Mouse (Mus musculus) bone marrow macrophage, adult 2 months (primary cell): ENCODE results near the gene S100a3.

Experiments used
- CTCF ChIP-seq: IDR thresholded peaks from 2 replicates; pipeline ENCODE4 v1.5.1; 2012; ENCODE audit warnings: low read depth, mild to moderate bottlenecking, low read length, moderate library complexity
- POLR2A ChIP-seq: IDR thresholded peaks from 2 replicates; pipeline ENCODE4 v1.6.1; 2012; ENCODE audit warnings: mild to moderate bottlenecking, low read depth, low read length, borderline replicate concordance

DNA sequence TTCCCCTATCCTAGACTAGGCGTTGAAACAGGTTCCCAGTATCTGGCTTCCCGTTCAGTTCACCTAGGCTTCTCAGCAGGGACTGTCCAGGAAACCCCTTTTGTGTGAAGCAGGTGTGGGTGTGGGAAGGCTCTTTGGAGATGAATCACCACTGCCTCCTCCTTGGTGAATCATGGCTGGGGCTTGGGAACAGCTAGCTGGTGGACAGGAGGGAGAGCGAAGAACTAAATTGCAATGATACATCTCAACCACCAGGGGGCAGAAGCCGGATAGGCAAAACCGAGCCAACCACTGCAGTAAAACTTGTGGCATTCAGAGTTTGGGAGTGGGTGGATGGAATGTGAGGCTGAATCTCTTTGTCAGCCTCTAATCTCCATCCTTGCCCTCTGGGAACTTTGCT, 25.2 kb downstream of the S100a3 start:
- peak; percentile 79 for TF ChIP-seq CTCF
- TF ChIP-seq POLR2A = no peak
